Comparison of ENCODE assay signal across 8 mouse cellular contexts in the genomic region with DNA sequence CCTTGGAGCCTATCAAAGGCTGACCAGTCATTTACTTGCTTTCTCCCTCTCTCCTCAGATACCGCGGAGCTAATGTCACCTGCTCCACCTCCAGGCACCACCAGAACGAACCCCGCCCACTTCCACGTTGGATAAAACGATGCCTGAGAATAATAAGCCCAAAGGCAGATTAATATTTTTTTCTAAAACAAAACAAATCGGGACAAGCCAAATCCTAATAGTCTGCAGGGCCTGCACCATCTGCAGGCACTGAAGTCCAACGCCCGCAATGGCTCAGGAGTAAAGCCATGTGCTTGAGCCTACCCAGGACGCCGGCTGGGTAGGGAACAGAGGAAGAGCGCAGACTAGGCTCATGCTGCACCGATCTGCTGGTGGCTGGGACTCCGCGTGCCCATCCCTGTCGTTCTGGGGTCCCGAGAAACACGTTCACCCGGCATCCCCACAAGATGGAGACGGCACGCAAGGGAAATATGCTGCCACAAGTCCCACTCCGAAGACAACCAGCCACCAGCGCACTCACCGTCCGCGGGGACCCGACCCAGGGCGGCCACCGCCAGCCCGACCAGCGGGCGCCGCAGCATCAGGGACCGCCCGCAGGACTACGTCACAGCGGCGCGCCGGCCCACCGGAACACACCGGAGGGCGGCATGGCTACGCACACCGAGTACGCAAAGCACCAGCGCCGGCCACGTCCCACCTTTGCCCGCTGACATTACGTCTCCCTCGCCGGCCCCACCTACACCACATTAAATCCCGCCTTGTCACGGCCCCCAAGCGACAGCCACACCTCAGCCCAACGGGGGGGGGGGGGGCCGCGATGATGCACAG. TPM values are rescaled to one million over a fixed set of nuclear protein-coding genes. Genes with fewer than 3 reads are reported as not detected.
A peak's percentile ranks its signal among the peaks of the same experiment; 100 is the strongest.
DNase-seq lines count a peak whose midpoint lies in the region; ATAC-seq and TF ChIP-seq lines count a peak whose summit lies in the region.

No protein-coding gene starts in this region.

- H3K4me1 ChIP-seq in embryonic fibroblast, embryonic 13.5 days (ENCODE audit: control insufficient read depth, insufficient read depth, low read length): no peaks in the 10 kb centered on the region
- peaks cover 26% of the 10 kb centered on the region for H3K4me1 ChIP-seq in heart, embryonic 10.5 days
- peaks cover 16% of the 10 kb centered on the region for H3K4me1 ChIP-seq in kidney, embryonic 15.5 days

- H3K27ac ChIP-seq in embryonic fibroblast, embryonic 13.5 days (ENCODE audit: insufficient read depth, low read length): peak overlapping the region; percentile 55
- H3K27ac ChIP-seq in heart, embryonic 10.5 days: peak overlapping the region; percentile 90
- H3K27ac ChIP-seq in kidney, embryonic 15.5 days: peak overlapping the region; percentile 96

- peak; percentile 97 for TF ChIP-seq POLR2A in embryonic fibroblast, embryonic 13.5 days (IDR thresholded peaks at IDR 0.05; ENCODE audit: low read depth, low read length)

- peak overlapping the region; percentile 86 for H3K4me2 ChIP-seq in kidney, embryonic 15.5 days

- H3K4me3 ChIP-seq in C2C12 (ENCODE audit: insufficient read depth, poor library complexity, severe bottlenecking): peak overlapping the region; percentile 51
- H3K4me3 ChIP-seq in embryonic fibroblast, embryonic 13.5 days (ENCODE audit: insufficient read depth, low read length): peak overlapping the region; percentile 61
- peak overlapping the region; percentile 78 for H3K4me3 ChIP-seq in heart, embryonic 10.5 days
- peak overlapping the region; percentile 76 for H3K4me3 ChIP-seq in kidney, embryonic 15.5 days (replicated peaks)

- H3K9me3 ChIP-seq in heart, embryonic 10.5 days: no peaks in the 10 kb centered on the region
- H3K9me3 ChIP-seq in kidney, embryonic 15.5 days (replicated peaks): no peaks in the 10 kb centered on the region

- DNase-seq in brain, adult 2 months (ENCODE audit: low read depth, low spot score): peak; percentile 98
- DNase-seq in heart, embryonic 10.5 days (ENCODE audit: low spot score): peak; percentile 97
- peak; percentile 95 for DNase-seq in liver
- peak; percentile 59 to 78 for DNase-seq in monocyte, adult 2 months (ENCODE audit: low read depth in 1 of 2, low spot score in 2 of 2)
- peak; percentile 75 to 84 for DNase-seq in spleen, postnatal 14 days (ENCODE audit: low spot score in 2 of 2)

- peaks cover 24% of the 10 kb centered on the region for H3K79me2 ChIP-seq in C2C12 (ENCODE audit: control insufficient read depth, insufficient read depth)

- WGBS in heart, embryonic 10.5 days: under 1% methylated on average over 56 of the region's 59 CpGs
- WGBS in kidney, embryonic 15.5 days: under 1% methylated on average over 59 of the region's 59 CpGs

- peak; percentile 95 for ATAC-seq in kidney, embryonic 15.5 days (replicated peaks; ENCODE audit: low FRiP score)

- peak overlapping the region; percentile 92 for H3ac ChIP-seq in C2C12 (ENCODE audit: control insufficient read depth, insufficient read length, low read depth)

- peaks cover 3% of the 10 kb centered on the region for H3K27me3 ChIP-seq in C2C12 (ENCODE audit: control insufficient read depth, insufficient read depth, insufficient read length)
- no peaks in the 10 kb centered on the region; the same call in 1 of the 2 replicates for H3K27me3 ChIP-seq in heart, embryonic 10.5 days (ENCODE audit: insufficient read depth, poor library complexity, severe bottlenecking)
- H3K27me3 ChIP-seq in kidney, embryonic 15.5 days: no peaks in the 10 kb centered on the region

- peaks cover 2% of the 10 kb centered on the region for H3K79me3 ChIP-seq in C2C12 (ENCODE audit: low read depth)

- no peaks in the 10 kb centered on the region for H3K36me3 ChIP-seq in C2C12 (ENCODE audit: control insufficient read depth, insufficient read depth)
- H3K36me3 ChIP-seq in heart, embryonic 10.5 days: peaks cover 8% of the 10 kb centered on the region; the same call in 1 of the 2 replicates
- H3K36me3 ChIP-seq in kidney, embryonic 15.5 days: 0 out of 2 replicates have a peak, but pooled peaks cover 4% of the 10 kb centered on the region

- H3K9ac ChIP-seq in kidney, embryonic 15.5 days: peak overlapping the region; percentile 63

- TF ChIP-seq CTCF in C2C12 (IDR thresholded peaks at IDR 0.05; ENCODE audit: control insufficient read depth, insufficient read depth, insufficient read length): no peak
- TF ChIP-seq CTCF in embryonic fibroblast, embryonic 13.5 days (IDR thresholded peaks at IDR 0.05; ENCODE audit: borderline replicate concordance, insufficient read depth, low read length): no peak

TF ChIP-seq in C2C12, 6 proteins besides CTCF, POLR2A, EP300 and RAD21:
- TF ChIP-seq MYOD1 (IDR thresholded peaks at IDR 0.05; ENCODE audit: control insufficient read depth, insufficient read length, low read depth): no peak
- no peak for TF ChIP-seq MYOG (IDR thresholded peaks at IDR 0.05; ENCODE audit: control insufficient read depth, extremely low read depth, insufficient read length)
- TF ChIP-seq CEBPB (IDR thresholded peaks at IDR 0.05; ENCODE audit: low read depth): no peak
- peak; percentile 48 for TF ChIP-seq MAX (IDR thresholded peaks at IDR 0.05)
- TF ChIP-seq FOSL1 (IDR thresholded peaks at IDR 0.05; ENCODE audit: insufficient read depth, low read length, poor library complexity, severe bottlenecking): no peak
TF ChIP-seq in C2C12: peak in this region for 1.

RNA-seq across cellular contexts. Expression of gene Guk1, which starts 0.6 kb away (rescaled TPM):
- polyA plus RNA-seq in C2C12 (2012; fragmentation: generic; extraction: Trizol): 81.0 TPM
- polyA plus RNA-seq in embryonic fibroblast, embryonic 13.5 days (2011; ENCODE audit: insufficient read length, low read depth, missing spikeins): 43.1 and 46.4 TPM in 2 replicates
- 127 and 152 TPM in 2 replicates for polyA plus RNA-seq in heart, embryonic 10.5 days (2016; fragmentation: Nextera tagmentation; extraction: Ambion mirVana)
- polyA plus RNA-seq in kidney, embryonic 15.5 days (2015; fragmentation: Nextera tagmentation; extraction: Ambion mirVana): 117 and 120 TPM in 2 replicates

RNA-seq across cellular contexts. Expression of gene Gjc2, which starts 8.4 kb away (rescaled TPM):
- 0.02 TPM for polyA plus RNA-seq in C2C12 (2012; fragmentation: generic; extraction: Trizol)
- polyA plus RNA-seq in embryonic fibroblast, embryonic 13.5 days (2011; ENCODE audit: insufficient read length, low read depth, missing spikeins): 0.25 and 0.30 TPM in 2 replicates
- polyA plus RNA-seq in heart, embryonic 10.5 days (2016; fragmentation: Nextera tagmentation; extraction: Ambion mirVana): not detected in 2 replicates
- polyA plus RNA-seq in kidney, embryonic 15.5 days (2015; fragmentation: Nextera tagmentation; extraction: Ambion mirVana): 0.22 and 0.27 TPM in 2 replicates

RNA-seq across cellular contexts. Expression of gene Mrpl55, which starts 10.8 kb away (rescaled TPM):
- 44.7 TPM for polyA plus RNA-seq in C2C12 (2012; fragmentation: generic; extraction: Trizol)
- 28.3 and 32.5 TPM in 2 replicates for polyA plus RNA-seq in embryonic fibroblast, embryonic 13.5 days (2011; ENCODE audit: insufficient read length, low read depth, missing spikeins)
- 122 and 123 TPM in 2 replicates for polyA plus RNA-seq in heart, embryonic 10.5 days (2016; fragmentation: Nextera tagmentation; extraction: Ambion mirVana)
- 99.6 and 102 TPM in 2 replicates for polyA plus RNA-seq in kidney, embryonic 15.5 days (2015; fragmentation: Nextera tagmentation; extraction: Ambion mirVana)

RNA-seq across cellular contexts. Expression of gene 2310033P09Rik, which starts 16.7 kb away (rescaled TPM):
- polyA plus RNA-seq in C2C12 (2012; fragmentation: generic; extraction: Trizol): 17.8 TPM
- 7.2 and 7.7 TPM in 2 replicates for polyA plus RNA-seq in embryonic fibroblast, embryonic 13.5 days (2011; ENCODE audit: insufficient read length, low read depth, missing spikeins)
- polyA plus RNA-seq in heart, embryonic 10.5 days (2016; fragmentation: Nextera tagmentation; extraction: Ambion mirVana): 28.7 and 30.9 TPM in 2 replicates
- 32.5 and 36.4 TPM in 2 replicates for polyA plus RNA-seq in kidney, embryonic 15.5 days (2015; fragmentation: Nextera tagmentation; extraction: Ambion mirVana)

RNA-seq across cellular contexts. Expression of gene Iba57, which starts 27.9 kb away (rescaled TPM):
- polyA plus RNA-seq in C2C12 (2012; fragmentation: generic; extraction: Trizol): 3.5 TPM
- 2.1 and 2.4 TPM in 2 replicates for polyA plus RNA-seq in embryonic fibroblast, embryonic 13.5 days (2011; ENCODE audit: insufficient read length, low read depth, missing spikeins)
- 7.8 and 9.2 TPM in 2 replicates for polyA plus RNA-seq in heart, embryonic 10.5 days (2016; fragmentation: Nextera tagmentation; extraction: Ambion mirVana)
- polyA plus RNA-seq in kidney, embryonic 15.5 days (2015; fragmentation: Nextera tagmentation; extraction: Ambion mirVana): 6.1 and 6.9 TPM in 2 replicates

Comparison
In these comparisons a context has a peak if more than half of its experiments do, and no peak if none do; other contexts are left out.
1. Peak in every context shown above with its lines: DNase-seq, ATAC-seq, H3K4me3 ChIP-seq and H3K27ac ChIP-seq.